Mouse (Mus musculus) inflammation-experienced regulatory T-cells, adult 16 weeks (primary cell): ENCODE measurements around the gene Krt13. TPM values are rescaled to one million over a fixed set of nuclear protein-coding genes. Genes with fewer than 3 reads are reported as not detected.

Experiments
- polyA plus RNA-seq: library from polyadenylated mRNA; unstranded; fragments of 100-300 nt; shearing (Covaris generic); gene quantifications from one replicate; pipeline ENCODE4 v1.2.1, GENCODE M21; 2017

Gene Krt13
- polyA plus RNA-seq: not detected

GRCm38 (mm10) chr11:100121466-100121865 is at the start of gene Krt13:
Krt13 (minus strand) TSS chr11:100121566.

DNA sequence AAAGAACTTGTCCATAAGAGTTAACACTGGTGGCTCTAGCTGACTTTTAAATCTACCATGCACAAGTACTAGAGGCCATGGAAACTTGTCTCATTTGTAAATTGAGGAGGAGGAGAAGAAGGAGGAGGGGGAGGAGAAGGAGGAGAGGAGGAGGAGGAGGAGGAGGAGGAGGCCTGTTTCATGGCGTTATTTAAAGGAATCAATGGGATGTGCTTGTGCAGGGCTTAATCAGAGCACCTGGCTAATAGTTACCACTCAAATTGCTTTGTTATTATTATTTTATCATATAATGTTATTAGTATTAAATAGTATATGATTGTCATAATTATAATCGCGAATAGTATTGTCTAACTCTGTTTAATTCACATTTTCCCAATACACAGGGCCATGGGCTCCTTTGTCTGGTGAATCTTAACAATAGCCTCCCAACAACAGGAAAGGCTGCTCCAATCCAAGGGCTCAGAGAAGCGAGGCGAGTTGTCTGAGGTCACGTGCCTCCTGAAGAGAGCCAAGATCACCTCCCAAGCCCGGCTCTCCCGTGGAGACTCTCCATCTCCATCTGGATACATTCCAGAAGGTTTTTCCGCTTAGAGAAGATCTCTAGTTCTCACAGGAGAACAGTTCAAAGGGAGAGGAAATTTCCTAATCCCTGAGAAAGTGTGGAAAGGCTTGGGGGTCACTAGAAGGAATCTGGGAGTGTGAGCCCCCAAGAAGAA is 27.4 kb upstream of the Krt13 start, which contains the start of gene Krt19:
Krt19 (minus strand) TSS at position 51 of the 716 bp plus-strand sequence.

DNA sequence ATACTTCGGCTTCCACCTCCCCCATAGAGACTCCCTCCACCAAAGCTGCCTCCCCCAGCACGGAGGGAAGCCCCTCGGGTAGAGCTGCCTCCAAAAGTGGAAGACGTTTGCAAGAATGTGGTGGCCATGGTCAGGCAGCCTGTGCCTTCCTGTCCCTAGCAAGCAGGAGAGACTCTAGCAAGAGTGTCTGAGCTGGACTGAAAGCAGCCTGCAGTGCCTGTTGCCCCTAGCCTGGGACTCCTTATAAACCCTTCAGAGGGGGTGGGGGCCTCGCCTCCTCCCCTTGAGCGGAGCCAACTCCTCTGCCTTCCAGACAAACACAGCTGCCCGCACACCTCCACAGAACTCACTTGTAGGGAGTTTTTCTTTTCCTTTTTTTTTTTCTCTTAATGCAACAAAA is 14.4 kb upstream of the Krt13 start, which contains the start of gene Krt15:
Krt15 (minus strand) TSS at position 198 of the 400 bp plus-strand sequence.

GRCm38 (mm10) chr11:100105576-100106122 is 15.7 kb downstream of the Krt13 start, which contains the start of gene Krt36:
Krt36 (minus strand) TSS chr11:100105626.

GRCm38 (mm10) chr11:100096141-100096540 is 25.2 kb downstream of the Krt13 start, which contains the start of gene Krt35:
Krt35 (minus strand) TSS chr11:100096241.

GRCm38 (mm10) chr11:100087861-100088260 is 33.5 kb downstream of the Krt13 start, which contains the start of gene Krt32:
Krt32 (minus strand) TSS chr11:100088226.

Other genes with a start within 250 kb of the Krt13 start
- not detected for gene Krtap9-1, start 248.2 kb downstream of the Krt13 start, polyA plus RNA-seq
- gene Gm11567, start 242.4 kb downstream of the Krt13 start, polyA plus RNA-seq: not detected
- gene Krtap31-1, start 213.6 kb downstream of the Krt13 start, polyA plus RNA-seq: not detected
- not detected for gene Gm11565, start 206.8 kb downstream of the Krt13 start, polyA plus RNA-seq
- gene Krtap31-2, start 185.3 kb downstream of the Krt13 start, polyA plus RNA-seq: not detected
- not detected for gene Krtap9-5, start 173.1 kb downstream of the Krt13 start, polyA plus RNA-seq
- gene Krtap29-1, start 142.5 kb downstream of the Krt13 start, polyA plus RNA-seq: not detected
- not detected for gene Krtap16-1, start 135.0 kb downstream of the Krt13 start, polyA plus RNA-seq
- not detected for gene Krtap17-1, start 127.6 kb downstream of the Krt13 start, polyA plus RNA-seq
- gene Krt33a, start 105.4 kb downstream of the Krt13 start, polyA plus RNA-seq: not detected
- not detected for gene Krt33b, start 91.7 kb downstream of the Krt13 start, polyA plus RNA-seq
- gene Krt34, start 80.0 kb downstream of the Krt13 start, polyA plus RNA-seq: not detected
- not detected for gene Krt31, start 71.0 kb downstream of the Krt13 start, polyA plus RNA-seq
- not detected for gene Krt32, start 33.3 kb downstream of the Krt13 start, polyA plus RNA-seq
- not detected for gene Krt35, start 25.3 kb downstream of the Krt13 start, polyA plus RNA-seq
- gene Krt36, start 15.9 kb downstream of the Krt13 start, polyA plus RNA-seq: not detected
- gene Krt15, start 14.4 kb upstream of the Krt13 start, polyA plus RNA-seq: not detected
- gene Krt19, start 27.1 kb upstream of the Krt13 start, polyA plus RNA-seq: not detected
- not detected for gene Krt9, start 71.7 kb upstream of the Krt13 start, polyA plus RNA-seq
- not detected for gene Krt14, start 86.0 kb upstream of the Krt13 start, polyA plus RNA-seq
- gene Krt16, start 127.3 kb upstream of the Krt13 start, polyA plus RNA-seq: not detected
- gene Krt17, start 139.5 kb upstream of the Krt13 start, polyA plus RNA-seq: 3.5 TPM
- not detected for gene Krt42, start 148.3 kb upstream of the Krt13 start, polyA plus RNA-seq
- gene Eif1, start 198.3 kb upstream of the Krt13 start, polyA plus RNA-seq: 2,843 TPM
- gene Gast, start 212.8 kb upstream of the Krt13 start, polyA plus RNA-seq: not detected
- 5.4 TPM for gene Hap1, start 234.6 kb upstream of the Krt13 start, polyA plus RNA-seq